Mouse (Mus musculus): ENCODE data around the gene Gbp2. TPM values are rescaled to one million over a fixed set of nuclear protein-coding genes. Genes with fewer than 3 reads are reported as not detected.
A peak's percentile ranks its signal among the peaks of the same experiment; 100 is the strongest.

Gene Gbp2
- polyA plus RNA-seq (2015; fragmentation: Nextera tagmentation; extraction: Ambion mirVana), result 3.9 and 4.1 TPM in 2 replicates

DNA sequence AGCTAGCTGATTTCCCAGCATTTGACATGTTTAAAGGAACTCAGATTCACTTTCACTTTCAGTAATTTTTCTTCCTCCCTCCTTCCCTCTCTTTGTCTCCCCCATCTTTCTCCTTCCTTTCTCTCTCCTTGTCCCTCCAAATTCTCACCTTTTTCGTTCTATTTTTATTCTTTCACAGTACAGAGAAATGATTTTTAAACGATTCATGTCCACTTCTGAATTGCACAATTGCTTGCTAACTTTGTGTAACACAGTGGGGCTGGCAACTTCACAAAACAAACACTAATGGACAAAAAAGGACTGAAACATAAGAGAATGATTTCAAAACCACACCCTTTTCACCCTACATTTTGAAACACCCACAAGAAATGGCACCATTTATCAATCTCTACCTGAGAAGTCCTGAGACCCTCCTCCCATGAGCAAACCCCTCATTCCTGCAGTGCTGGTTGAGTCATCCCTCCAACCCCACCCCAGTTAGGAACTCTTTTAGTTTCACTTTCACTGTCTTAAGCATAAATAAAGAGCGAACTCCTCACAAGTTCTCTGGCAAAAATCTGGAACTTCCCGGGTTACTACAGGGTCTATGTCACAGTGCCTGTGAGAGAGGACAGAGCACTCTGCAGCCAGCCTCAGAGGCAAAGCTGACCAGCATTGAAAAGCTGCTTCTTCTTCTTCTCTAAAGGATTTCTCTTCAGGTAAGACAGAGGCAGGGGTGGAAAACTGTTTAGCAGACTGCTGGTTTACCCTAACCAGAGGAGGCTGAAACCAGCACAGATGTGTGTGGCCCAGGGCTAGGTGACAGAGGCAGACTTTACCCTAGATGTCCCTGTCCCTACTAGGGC, at the start of gene Gbp2:
Gene Gbp2 (plus strand): TSS at position 492 of the 845 bp plus-strand sequence.
- Histone ChIP-seq H3K27ac (no peak within 1 kb of the TSS), H3K9me3 (no peaks in the 10 kb centered on the region), H3K9ac (no peak within 1 kb of the TSS), H3K36me3 (no peaks in the 10 kb centered on the region), H3K27me3 (replicated peaks) (no peaks in the 10 kb centered on the region), H3K4me1 (replicated peaks) (0 out of 2 replicates have a peak, but pooled peaks cover 6% of the 10 kb centered on the region), H3K4me2 (replicated peaks) (peak within 1 kb of the TSS; percentile 53), H3K4me3 (replicated peaks) (peak within 1 kb of the TSS; percentile 20)
- 37% methylated on average over 4 of the region's 4 CpGs for WGBS
- ATAC-seq, result peak; percentile 75

DNA sequence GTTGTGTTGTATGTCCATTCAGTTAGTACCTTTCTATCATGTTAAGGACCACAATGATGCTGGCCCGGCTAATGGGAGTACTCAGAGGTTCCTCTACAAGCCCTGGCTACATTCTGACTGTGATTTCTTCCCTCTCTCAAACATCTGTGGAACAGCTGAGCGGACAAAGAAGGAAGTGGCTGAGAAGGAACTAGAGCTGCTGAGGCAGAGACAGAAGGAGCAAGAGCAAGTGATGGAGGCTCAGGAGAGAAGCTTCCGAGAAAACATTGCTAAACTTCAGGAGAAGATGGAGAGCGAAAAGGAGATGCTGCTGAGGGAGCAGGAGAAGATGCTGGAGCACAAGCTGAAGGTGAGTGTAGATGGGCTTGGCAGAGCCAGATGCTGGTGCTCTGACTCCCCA, 49.7 kb upstream of the Gbp2 start:
- WGBS, result 91% methylated on average over 4 of the region's 4 CpGs

DNA sequence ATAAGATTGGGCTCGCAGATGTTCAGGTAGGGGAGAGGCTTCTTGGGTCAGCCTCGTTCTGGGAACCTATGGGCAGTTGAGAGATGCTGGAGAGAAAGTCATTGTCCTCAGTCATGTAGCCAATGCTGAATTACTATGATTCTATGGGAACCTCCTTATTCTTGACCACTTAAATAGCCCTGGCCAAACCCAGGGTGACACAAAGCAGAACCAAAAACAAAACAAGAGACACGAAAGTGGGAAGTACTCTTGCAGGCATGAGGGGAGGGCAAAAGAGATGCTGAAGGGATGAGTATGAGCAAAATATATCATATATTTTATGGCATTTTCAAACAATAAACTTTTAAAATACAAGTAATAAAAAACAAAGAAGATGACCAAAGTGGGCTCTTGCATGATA, 43.3 kb upstream of the Gbp2 start:
- Histone ChIP-seq H3K4me2 (replicated peaks) (no peak overlapping the region), H3K4me3 (replicated peaks) (no peak overlapping the region), H3K9me3 (no peaks in the 10 kb centered on the region), H3K27me3 (replicated peaks) (no peaks in the 10 kb centered on the region), H3K9ac (no peak overlapping the region), H3K4me1 (replicated peaks) (no peaks in the 10 kb centered on the region), H3K36me3 (no peaks in the 10 kb centered on the region), H3K27ac (no peak overlapping the region)
- no peak for ATAC-seq
- WGBS, result 81% methylated on average over 3 of the region's 3 CpGs

More for the DNA sequence above, 49.7 kb upstream of the Gbp2 start:
- Histone ChIP-seq H3K9me3 (no peaks in the 10 kb centered on the region), H3K9ac (no peak overlapping the region), H3K27ac (no peak overlapping the region), H3K36me3 (no peaks in the 10 kb centered on the region), H3K4me3 (replicated peaks) (no peak overlapping the region), H3K4me1 (replicated peaks) (no peaks in the 10 kb centered on the region), H3K27me3 (replicated peaks) (no peaks in the 10 kb centered on the region), H3K4me2 (replicated peaks) (no peak overlapping the region)
- ATAC-seq, result no peak

DNA sequence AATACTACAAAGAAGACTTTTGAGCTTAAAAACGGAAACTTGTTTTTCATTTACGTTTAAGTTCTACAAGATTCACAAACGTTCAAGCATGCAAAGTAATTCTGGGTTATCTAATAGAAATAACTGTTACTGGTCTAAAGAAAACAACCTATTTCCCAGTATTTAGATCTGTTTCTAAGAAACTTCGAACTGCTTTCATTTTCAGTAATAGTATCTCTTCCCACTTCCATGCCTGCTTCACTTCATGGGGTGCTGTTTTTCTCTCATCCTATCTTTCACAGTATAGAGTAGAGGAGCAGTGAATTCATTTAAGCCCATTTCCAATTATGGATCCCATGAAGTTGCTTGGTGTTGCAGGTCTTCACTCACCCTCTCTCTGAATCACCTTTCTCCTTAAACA, 42.1 kb upstream of the Gbp2 start:
- WGBS, result 89% methylated on average over 4 of the region's 4 CpGs
- no peak for ATAC-seq
- no peaks in the 10 kb centered on the region for H3K4me1 ChIP-seq (replicated peaks)

DNA sequence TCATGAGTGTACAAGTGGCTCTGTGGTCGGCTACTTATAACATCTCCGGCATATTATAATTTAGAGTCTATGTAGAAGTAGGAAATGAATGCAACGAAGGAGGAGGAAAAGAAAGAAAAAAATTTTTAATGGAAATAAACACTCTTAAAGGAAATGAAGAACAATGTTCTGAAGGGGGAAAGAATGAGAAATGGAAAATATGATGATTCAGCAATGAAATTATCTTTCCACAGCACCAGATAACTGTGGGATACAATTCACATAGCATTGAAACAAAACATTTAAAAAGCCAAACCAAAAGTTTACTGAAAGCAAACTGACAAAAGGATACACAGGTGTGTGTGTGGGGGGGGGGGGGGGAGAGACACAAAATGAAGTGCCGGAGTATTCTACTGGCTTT, 37.3 kb upstream of the Gbp2 start:
- WGBS, result 90% methylated on average over 4 of the region's 4 CpGs
- Histone ChIP-seq H3K27me3 (replicated peaks) (no peaks in the 10 kb centered on the region), H3K4me1 (replicated peaks) (no peaks in the 10 kb centered on the region), H3K36me3 (no peaks in the 10 kb centered on the region), H3K4me2 (replicated peaks) (no peak overlapping the region), H3K4me3 (replicated peaks) (no peak overlapping the region), H3K9ac (no peak overlapping the region), H3K9me3 (no peaks in the 10 kb centered on the region), H3K27ac (no peak overlapping the region)
- ATAC-seq, result no peak

More for the DNA sequence above, 42.1 kb upstream of the Gbp2 start:
- H3K27me3 ChIP-seq (replicated peaks), result no peaks in the 10 kb centered on the region
- H3K9me3 ChIP-seq, result no peaks in the 10 kb centered on the region
- H3K27ac ChIP-seq, result no peak overlapping the region
- H3K4me2 ChIP-seq (replicated peaks), result no peak overlapping the region
- no peak overlapping the region for H3K9ac ChIP-seq
- H3K36me3 ChIP-seq, result no peaks in the 10 kb centered on the region
- no peak overlapping the region for H3K4me3 ChIP-seq (replicated peaks)

DNA sequence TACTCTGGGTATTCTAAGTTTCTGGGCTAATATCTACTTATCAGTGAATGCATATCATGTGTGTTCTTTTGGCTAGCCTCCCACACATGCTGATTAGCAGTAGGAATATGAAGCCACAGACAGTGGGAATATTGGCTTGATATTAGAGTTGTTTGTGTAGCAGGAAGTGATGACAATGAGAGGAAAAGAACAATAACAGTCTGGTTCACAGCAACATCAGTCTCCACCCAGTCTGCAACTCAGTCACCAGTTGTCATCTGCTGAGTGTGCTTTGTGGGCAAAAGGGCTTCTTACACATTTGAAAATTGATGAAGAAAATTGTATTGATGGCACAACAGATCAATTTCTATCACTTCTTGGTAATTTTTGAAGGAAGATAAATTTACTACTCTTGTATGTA, 33.0 kb upstream of the Gbp2 start:
- Histone ChIP-seq H3K27ac (no peak overlapping the region), H3K9ac (no peak overlapping the region), H3K4me3 (replicated peaks) (no peak overlapping the region), H3K27me3 (replicated peaks) (no peaks in the 10 kb centered on the region), H3K4me2 (replicated peaks) (no peak overlapping the region), H3K36me3 (no peaks in the 10 kb centered on the region), H3K4me1 (replicated peaks) (no peaks in the 10 kb centered on the region), H3K9me3 (no peaks in the 10 kb centered on the region)
- no peak for ATAC-seq

DNA sequence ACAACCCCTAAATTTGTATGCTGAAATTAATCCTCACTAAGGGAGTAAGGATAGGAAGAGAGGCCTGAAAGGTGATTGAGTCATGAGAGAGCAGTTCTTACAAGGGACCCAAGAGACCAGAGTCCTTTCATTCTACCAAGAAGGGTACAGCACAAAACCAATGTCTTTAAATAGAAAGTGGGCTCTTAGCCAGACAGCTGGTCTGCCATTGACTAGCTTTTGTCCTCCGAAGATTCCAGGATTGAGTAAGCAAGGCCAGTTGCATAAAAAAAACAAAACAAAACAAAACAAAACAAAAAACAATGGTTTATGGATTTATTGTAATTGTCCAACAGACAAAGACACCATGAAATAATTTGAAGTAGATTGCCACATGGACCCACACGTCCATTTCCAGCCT, 31.5 kb upstream of the Gbp2 start:
- H3K36me3 ChIP-seq, result no peaks in the 10 kb centered on the region
- ATAC-seq, result no peak
- H3K27ac ChIP-seq, result no peak overlapping the region
- WGBS, result 68% methylated on average over 2 of the region's 2 CpGs
- no peak overlapping the region for H3K4me3 ChIP-seq (replicated peaks)
- no peaks in the 10 kb centered on the region for H3K9me3 ChIP-seq
- H3K4me1 ChIP-seq (replicated peaks), result no peaks in the 10 kb centered on the region
- no peaks in the 10 kb centered on the region for H3K27me3 ChIP-seq (replicated peaks)
- no peak overlapping the region for H3K4me2 ChIP-seq (replicated peaks)
- H3K9ac ChIP-seq, result no peak overlapping the region

DNA sequence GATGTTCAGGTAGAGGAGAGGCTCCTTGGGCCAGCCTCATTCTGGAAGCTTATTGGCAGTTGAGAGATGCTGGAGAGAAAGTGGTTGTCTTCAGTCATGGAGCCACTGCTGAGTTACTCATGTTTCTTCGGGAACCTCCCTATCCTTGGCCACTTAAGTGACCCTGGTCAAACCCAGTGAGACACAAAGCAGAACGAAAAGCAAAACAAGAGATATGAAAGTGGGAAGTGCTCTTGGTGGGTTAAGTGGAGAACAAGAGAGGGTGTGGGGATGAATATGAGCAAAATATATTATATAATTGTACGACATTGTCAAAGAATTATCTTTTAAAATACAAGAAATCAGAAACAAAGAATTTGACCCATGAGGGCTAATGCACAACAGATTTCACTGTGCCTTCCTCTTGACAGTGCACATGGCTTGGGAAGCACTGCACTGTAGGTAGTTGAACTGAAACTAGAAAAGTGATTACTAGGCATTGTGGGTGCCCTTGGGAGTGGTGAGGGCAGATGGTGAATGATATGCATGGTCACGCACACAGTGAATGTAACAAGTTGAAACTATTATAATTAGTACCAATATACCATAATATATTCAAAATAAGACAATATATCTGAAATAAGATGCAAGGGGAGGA, 29.9 kb upstream of the Gbp2 start:
- Histone ChIP-seq H3K4me3 (replicated peaks) (no peak overlapping the region), H3K4me1 (replicated peaks) (no peaks in the 10 kb centered on the region), H3K36me3 (no peaks in the 10 kb centered on the region), H3K27me3 (replicated peaks) (no peaks in the 10 kb centered on the region), H3K9me3 (no peaks in the 10 kb centered on the region), H3K4me2 (replicated peaks) (no peak overlapping the region), H3K27ac (no peak overlapping the region), H3K9ac (no peak overlapping the region)
- no peak for ATAC-seq
- WGBS, result 79% methylated on average over 4 of the region's 4 CpGs

DNA sequence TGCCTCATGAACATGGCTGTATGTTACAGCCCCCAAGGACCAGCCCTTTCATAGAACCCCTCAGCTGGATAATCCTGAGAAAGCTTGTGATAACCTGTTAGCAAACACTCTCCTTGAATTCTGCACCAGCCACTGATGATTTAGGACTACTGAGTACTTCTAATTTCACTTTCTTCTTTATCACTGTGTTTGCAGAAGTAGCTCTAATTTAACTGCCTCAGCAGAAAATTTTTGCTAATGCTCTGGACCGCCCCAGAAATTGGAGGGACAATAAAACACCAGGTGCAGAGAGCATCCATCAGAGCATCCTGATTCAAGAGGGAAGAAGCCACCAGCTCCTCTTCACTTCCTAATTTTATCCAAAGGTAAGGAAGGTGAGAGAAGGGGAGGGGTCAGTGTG, 25.9 kb upstream of the Gbp2 start, which contains the start of gene Gbp2b:
Gene Gbp2b (plus strand): TSS at position 301 of the 400 bp plus-strand sequence.
- no peaks in the 10 kb centered on the region for H3K4me1 ChIP-seq (replicated peaks)
- 48% methylated on average over 1 of the region's 1 CpGs for WGBS

DNA sequence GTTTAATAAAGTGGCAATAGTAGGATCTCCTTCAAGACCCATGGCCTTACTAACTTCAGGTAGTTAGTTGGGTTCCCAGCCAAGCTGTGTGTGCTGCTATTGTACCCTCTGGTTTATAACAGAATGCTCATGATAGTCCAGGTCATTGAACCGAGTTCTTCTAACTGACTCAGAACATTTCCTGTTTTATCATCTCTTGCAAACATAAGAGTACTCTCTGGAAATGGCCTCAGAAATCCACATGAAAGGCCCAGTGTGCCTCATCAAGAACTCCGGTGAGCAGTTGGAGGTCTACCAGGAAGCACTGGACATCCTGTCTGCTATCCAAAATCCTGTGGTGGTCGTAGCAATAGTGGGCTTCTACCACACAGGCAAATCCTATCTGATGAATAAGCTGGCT, 22.5 kb upstream of the Gbp2 start:
- 76% methylated on average over 3 of the region's 3 CpGs for WGBS
- no peak for ATAC-seq
- H3K27me3 ChIP-seq (replicated peaks), result no peaks in the 10 kb centered on the region

More for the DNA sequence above, 25.9 kb upstream of the Gbp2 start, which contains the start of gene Gbp2b:
- no peak within 1 kb of the TSS for H3K27ac ChIP-seq
- H3K9ac ChIP-seq, result no peak within 1 kb of the TSS
- ATAC-seq, result no peak
- H3K4me2 ChIP-seq (replicated peaks), result no peak within 1 kb of the TSS
- no peak within 1 kb of the TSS for H3K4me3 ChIP-seq (replicated peaks)
- no peaks in the 10 kb centered on the region for H3K27me3 ChIP-seq (replicated peaks)
- H3K36me3 ChIP-seq, result no peaks in the 10 kb centered on the region
- no peaks in the 10 kb centered on the region for H3K9me3 ChIP-seq

DNA sequence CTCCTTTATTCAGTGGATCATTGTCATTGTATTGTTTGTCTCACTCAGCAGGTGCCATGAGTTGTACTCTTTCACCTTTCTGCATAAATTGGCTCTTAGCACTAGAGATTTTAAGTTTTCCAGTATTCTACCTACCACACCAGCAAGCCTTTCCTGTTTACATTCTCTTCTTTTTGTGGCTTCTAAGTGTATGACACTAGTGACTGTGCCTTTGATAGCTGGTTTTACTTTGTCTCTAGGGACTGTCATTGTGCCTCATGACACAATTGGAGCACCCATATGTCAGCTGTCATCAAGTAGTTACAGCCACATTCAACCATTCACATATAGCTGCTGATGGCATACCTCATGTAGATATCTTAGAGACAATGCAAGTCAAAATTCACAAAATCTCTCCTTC, 18.7 kb upstream of the Gbp2 start:
- Histone ChIP-seq H3K27me3 (replicated peaks) (no peaks in the 10 kb centered on the region), H3K9ac (no peak overlapping the region), H3K9me3 (no peaks in the 10 kb centered on the region), H3K4me1 (replicated peaks) (no peaks in the 10 kb centered on the region), H3K27ac (no peak overlapping the region), H3K4me3 (replicated peaks) (no peak overlapping the region), H3K36me3 (no peaks in the 10 kb centered on the region), H3K4me2 (replicated peaks) (no peak overlapping the region)
- no peak for ATAC-seq

More for the DNA sequence above, 22.5 kb upstream of the Gbp2 start:
- H3K4me3 ChIP-seq (replicated peaks), result no peak overlapping the region
- no peaks in the 10 kb centered on the region for H3K4me1 ChIP-seq (replicated peaks)
- H3K9ac ChIP-seq, result no peak overlapping the region
- H3K27ac ChIP-seq, result no peak overlapping the region
- H3K4me2 ChIP-seq (replicated peaks), result no peak overlapping the region
- no peaks in the 10 kb centered on the region for H3K36me3 ChIP-seq
- no peaks in the 10 kb centered on the region for H3K9me3 ChIP-seq

DNA sequence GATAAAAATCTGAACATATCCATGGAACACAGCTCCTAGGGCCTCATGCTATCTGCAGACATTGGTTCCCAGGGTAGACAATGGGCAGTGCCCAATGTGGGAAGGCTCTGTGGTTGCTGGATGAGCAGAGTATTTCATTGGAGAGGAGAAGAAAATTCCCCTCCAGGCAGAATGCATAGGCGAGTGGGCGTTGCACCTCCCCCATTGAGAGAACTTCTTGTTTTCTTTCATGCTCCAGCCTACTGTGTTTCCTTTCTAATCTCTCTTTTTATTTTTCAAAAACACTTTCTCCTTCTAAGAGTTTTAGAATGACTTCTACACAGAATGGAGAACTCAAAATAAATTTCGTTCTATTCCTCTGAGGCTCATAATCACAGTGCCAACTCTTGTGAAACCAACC, 1.7 kb upstream of the Gbp2 start:
- H3K36me3 ChIP-seq, result no peaks in the 10 kb centered on the region
- no peak overlapping the region for H3K4me2 ChIP-seq (replicated peaks)
- no peak overlapping the region for H3K27ac ChIP-seq
- H3K9ac ChIP-seq, result no peak overlapping the region
- no peak for ATAC-seq
- H3K4me1 ChIP-seq (replicated peaks), result 0 out of 2 replicates have a peak, but pooled peaks cover 6% of the 10 kb centered on the region
- H3K4me3 ChIP-seq (replicated peaks), result no peak overlapping the region
- no peaks in the 10 kb centered on the region for H3K27me3 ChIP-seq (replicated peaks)
- WGBS, result 89% methylated on average over 3 of the region's 3 CpGs
- no peaks in the 10 kb centered on the region for H3K9me3 ChIP-seq

Data from intestine, embryonic 15.5 days (tissue).